Mouse (Mus musculus) spleen, postnatal 14 days (tissue): ENCODE results near the gene Dhx34.

Experiments used
- DNase-seq, 2 experiments: peaks; one replicate each; pipeline ENCODE4 v3.0.0; 2021 to 2022; ENCODE audit warnings: low spot score in 2 of 2

Gene Dhx34

GRCm38 (mm10) chr7:16210862-16211365 is 10.9 kb downstream of the Dhx34 start:
- no peak for DNase-seq

GRCm38 (mm10) chr7:16208781-16209665 is 12.8 kb downstream of the Dhx34 start:
- no peak for DNase-seq

- no peak for DNase-seq
These were observed 14.3 kb downstream of the Dhx34 start for GRCm38 (mm10) chr7:16207496-16207895.

GRCm38 (mm10) chr7:16207076-16207475 is 14.8 kb downstream of the Dhx34 start:
- DNase-seq = no peak

GRCm38 (mm10) chr7:16204791-16205190 is 17.0 kb downstream of the Dhx34 start:
- DNase-seq = no peak

- no peak for DNase-seq
These were observed 18.3 kb downstream of the Dhx34 start for GRCm38 (mm10) chr7:16203505-16203903.

- no peak for DNase-seq
These were observed 18.9 kb downstream of the Dhx34 start for GRCm38 (mm10) chr7:16202756-16203504.

GRCm38 (mm10) chr7:16201136-16201535 is 20.7 kb downstream of the Dhx34 start:
- DNase-seq = no peak

GRCm38 (mm10) chr7:16198540-16198939 is 23.3 kb downstream of the Dhx34 start:
- no peak for DNase-seq

- peak in 1 of 2 experiments; percentile 26 for DNase-seq
These were observed 24.7 kb downstream of the Dhx34 start for GRCm38 (mm10) chr7:16197166-16197565.

GRCm38 (mm10) chr7:16196616-16197015 is 25.2 kb downstream of the Dhx34 start:
- no peak for DNase-seq

GRCm38 (mm10) chr7:16193702-16194101 is 28.1 kb downstream of the Dhx34 start:
- DNase-seq = no peak

- DNase-seq = peak; percentile 53 to 74
These were observed 29.5 kb downstream of the Dhx34 start for GRCm38 (mm10) chr7:16192315-16192714.

GRCm38 (mm10) chr7:16187494-16187893 is 34.3 kb downstream of the Dhx34 start:
- DNase-seq = no peak

- DNase-seq = peak in 1 of 2 experiments; percentile 41
These were observed 38.2 kb downstream of the Dhx34 start for GRCm38 (mm10) chr7:16183663-16184062.

- no peak for DNase-seq
These were observed 43.7 kb downstream of the Dhx34 start for GRCm38 (mm10) chr7:16178114-16178513.

GRCm38 (mm10) chr7:16175542-16175931 is 46.3 kb downstream of the Dhx34 start:
- DNase-seq = no peak

- peak in 1 of 2 experiments; percentile 23 for DNase-seq
These were observed 47.0 kb downstream of the Dhx34 start, which contains the start of gene Meis3 for GRCm38 (mm10) chr7:16174597-16175541. Gene Meis3 (plus strand): TSS chr7:16175090.

GRCm38 (mm10) chr7:16173146-16173545 is 48.7 kb downstream of the Dhx34 start:
- DNase-seq = no peak

- DNase-seq = no peak
These were observed 49.2 kb downstream of the Dhx34 start for GRCm38 (mm10) chr7:16172586-16173140.

- DNase-seq = no peak
These were observed 49.7 kb downstream of the Dhx34 start for GRCm38 (mm10) chr7:16172141-16172581.
